Mouse (Mus musculus) T-helper 1 cell (primary cell): Measurements from ENCODE around the gene Tgfbr2.

Experiments used
- in situ Hi-C: fragments of 300-600 bp; cut with MboI, MseI; formaldehyde crosslinking; loops from one replicate; pipeline ENCODE4 v1.15.1; 2025; ENCODE audit warnings: high pct_unique_total_duplicates

Gene Tgfbr2

DNA sequence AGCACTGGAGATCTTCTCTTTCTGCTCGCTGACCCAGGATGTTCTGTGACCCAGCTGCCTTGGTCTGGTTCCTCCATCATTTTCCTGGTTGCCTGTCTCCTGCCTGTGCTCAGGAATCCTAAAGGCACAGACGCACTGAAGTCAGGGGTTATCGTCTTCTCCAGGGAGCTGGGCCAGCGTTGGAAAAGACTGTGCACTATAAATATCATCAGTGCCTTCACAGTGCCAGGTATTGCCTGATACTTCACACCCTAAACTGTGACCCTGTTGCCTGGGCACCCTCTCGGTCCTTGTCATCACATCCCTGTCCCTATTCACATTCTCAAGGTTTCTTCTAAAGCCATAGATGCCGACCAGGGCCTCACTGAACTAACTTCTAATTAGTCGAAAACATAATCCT lies 55.2 kb downstream of the Tgfbr2 start:
- in situ Hi-C loops: no loop called here

DNA sequence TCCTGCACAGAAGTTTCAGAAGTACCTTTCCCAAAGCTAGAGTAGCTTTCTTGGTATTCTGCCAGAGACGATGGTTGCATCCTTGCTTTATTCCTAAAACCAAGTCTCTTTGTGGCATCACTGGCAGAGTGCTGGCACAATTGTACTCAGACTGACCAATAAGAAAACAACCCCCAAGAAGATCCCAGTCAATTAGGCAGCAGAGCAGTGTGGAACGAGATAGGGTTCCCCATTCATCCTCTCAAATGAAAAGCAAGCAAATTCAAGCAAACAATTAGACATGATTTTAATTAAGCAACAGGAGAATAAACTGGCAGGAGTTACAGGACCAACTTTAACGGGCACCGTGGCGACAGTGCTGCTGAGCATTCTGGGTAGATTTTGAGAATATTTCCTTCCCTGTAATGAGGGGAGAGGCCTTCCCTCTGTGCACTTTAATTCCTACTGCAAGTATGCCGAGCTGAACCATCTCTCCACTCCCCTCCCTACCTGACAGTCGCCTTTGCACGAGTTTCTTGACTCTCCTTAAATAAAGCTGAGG lies 56.8 kb downstream of the Tgfbr2 start:
- in situ Hi-C loops: no loop called here

GRCm38 (mm10) chr9:116115875-116116274 lies 59.3 kb downstream of the Tgfbr2 start:
- in situ Hi-C loops: no loop called here

DNA sequence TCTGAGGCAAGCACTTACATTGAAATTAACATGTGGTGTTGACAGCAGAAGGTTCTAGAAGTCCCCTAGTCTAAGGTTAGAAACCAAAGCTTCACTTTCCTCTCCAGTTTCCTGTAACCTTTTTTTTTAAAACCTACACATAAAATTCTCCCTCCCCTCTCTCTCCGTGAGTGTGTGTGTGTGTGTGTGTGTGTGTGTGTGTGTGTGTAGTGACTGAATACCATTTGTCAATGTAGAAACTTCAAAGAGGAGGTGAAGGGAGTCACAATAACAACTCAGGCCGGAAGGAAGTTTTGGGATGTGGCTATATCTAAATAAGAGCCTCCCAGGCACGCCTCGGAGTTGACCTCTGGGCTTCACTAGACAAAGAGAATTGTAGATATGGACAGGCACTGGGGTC lies 60.8 kb downstream of the Tgfbr2 start:
- in situ Hi-C loops: no loop called here

GRCm38 (mm10) chr9:116111149-116111970 lies 63.8 kb downstream of the Tgfbr2 start:
- in situ Hi-C loops: no loop called here

DNA sequence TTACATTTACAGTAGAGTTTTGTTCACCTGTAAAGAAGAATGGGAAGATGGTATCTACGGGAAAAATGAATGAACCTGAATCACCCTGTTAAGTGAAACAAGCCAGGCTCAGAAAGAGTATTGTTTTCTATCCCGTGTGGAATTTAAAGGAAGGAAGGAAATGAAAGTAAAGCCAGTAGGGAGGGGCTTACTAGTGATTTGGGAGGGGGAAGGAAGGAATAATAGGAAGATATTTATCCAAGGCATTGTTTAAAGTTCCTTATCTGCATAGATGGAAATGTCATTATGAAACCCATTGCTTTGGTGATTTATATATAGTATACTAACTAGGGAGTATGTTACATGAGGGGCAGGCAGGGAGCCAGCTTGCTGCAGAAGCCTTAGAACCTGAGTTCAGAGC lies 66.4 kb downstream of the Tgfbr2 start:
- in situ Hi-C loops: no loop called here

DNA sequence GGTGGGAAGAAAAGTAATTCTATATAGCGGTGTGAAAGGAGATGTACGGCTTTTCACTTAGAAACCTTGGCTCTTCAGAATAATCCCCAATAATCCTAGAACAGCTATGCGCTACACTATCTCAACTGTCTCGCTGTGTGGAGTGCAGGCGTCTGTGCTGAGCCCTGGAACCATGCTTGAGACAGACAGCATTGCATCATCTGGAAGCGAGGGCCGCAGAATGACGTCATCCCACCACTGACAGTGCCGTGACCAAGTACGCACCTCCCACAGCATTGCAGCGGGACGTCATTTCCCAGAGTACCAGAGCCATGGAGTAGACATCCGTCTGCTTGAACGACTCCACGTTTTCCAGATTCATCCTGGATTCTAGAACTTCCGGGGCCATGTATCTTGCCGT lies 70.4 kb downstream of the Tgfbr2 start:
- in situ Hi-C loops: no loop called here

- in situ Hi-C loops: no loop called here
These were observed 73.3 kb downstream of the Tgfbr2 start for GRCm38 (mm10) chr9:116101842-116102241.

DNA sequence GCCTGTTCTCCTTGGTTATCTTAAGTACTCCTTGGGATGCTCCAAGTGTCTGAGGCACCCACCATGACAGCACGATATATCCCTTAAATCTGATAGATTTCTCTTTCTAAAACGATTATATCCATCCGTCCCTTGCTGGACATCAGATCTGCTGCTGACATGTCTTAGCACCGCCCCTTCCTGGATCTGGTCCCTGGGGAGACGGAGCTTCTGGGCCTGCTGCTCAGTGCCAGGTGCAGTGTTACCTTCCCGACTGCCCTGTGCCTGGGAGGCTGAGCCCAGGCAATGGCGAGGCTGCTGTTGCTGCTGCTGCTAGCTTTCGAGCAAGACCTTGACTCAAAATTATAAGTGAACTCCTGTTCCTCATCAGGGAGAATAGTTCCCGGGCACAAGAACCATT lies 75.1 kb downstream of the Tgfbr2 start:
- in situ Hi-C loops: no loop called here

DNA sequence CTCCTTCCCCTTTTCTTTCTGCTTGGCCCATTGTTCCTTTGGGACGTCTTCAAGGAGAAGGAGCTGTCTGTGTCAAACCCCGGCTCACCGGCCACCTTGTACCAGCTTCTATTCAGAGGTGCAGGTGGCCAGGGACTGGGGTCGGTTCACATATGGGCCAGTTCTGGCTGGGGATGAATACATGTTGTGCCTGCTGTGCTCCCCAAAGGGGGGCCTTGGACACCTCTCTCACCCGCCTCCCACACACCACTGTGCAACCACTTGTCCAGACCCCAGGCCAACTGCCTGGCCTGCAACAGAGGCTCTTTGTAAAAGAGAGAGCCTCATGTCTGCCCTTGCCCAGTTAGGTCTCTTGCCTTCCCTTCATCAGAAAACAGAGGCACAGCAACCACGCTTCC lies 75.6 kb downstream of the Tgfbr2 start:
- in situ Hi-C loops: no loop called here

GRCm38 (mm10) chr9:116098724-116099595 lies 76.2 kb downstream of the Tgfbr2 start:
- in situ Hi-C loops: no loop called here

DNA sequence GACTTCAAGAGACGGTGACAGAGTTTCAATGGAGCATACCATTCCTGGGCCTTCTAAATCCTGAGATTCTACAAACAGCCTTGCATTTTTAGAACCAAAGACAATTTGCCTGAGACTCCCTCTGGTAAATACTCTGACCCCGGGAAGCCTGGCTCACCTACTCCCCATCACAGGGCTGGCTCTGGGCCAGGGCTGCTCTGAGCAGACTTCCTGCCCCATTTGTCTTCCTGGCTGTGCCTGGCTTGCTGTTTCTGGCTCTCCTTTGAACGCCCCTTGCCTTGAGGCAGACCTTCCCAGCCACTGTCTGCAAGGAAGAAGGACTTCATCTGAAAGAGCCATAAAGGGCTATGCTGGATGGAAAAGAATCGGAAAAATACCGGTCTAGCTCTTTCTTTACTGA lies 83.2 kb downstream of the Tgfbr2 start:
- in situ Hi-C loops: no loop called here

DNA sequence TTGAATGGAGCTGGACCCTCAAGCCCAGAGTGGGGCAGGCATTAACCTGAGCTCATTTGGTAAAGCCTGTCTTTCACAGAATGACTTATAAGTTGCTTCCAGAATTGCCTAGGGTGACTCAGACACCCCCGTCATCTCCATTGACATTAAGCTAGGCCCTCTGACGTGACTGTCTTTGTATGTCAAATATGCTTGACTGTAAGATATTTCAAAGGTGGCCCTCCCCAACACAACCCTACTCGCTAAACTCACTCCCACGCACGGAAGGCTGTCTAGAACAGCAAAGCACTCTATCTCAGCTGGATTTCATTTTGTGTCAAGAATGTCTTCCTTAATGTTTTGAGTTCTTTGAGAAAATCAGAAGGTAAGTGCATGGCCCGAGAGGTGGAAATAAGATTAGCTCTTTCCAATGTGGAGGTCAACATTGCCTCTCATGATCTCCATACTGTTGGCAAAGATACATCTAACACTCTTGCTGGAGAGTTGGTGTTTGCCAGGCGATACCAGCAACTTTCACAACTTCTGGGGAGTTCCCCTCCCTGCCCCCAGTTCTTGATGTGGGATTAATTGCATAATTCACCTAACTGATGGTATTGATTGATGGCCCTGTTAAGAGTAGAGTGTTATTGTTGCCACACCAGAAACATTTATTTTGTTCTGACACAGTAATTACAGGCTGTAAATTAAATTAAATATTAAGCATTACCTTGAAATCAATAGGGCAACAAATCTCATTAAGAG lies 83.9 kb downstream of the Tgfbr2 start:
- in situ Hi-C loops: no loop called here

DNA sequence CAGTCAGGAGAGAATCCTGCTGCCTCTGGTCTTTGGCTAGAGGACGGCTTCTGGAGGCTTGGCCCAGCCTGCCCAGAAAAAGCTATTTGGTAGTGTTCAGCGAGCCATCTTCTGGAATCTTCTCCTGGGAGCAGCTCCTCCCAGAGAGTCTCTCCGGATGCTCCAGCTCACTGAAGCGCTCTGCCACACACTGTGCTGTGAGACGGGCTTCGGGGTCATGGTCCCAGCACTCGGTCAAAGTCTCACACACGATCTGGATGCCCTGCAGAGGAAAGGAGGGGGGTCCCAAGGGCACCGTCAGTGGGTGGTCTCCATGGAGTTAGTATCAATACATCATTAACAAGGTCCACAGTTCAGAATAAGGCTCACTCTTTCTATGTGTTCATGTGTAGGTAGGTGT lies 84.9 kb downstream of the Tgfbr2 start:
- in situ Hi-C loops: no loop called here

- in situ Hi-C loops: no loop called here
These were observed 86.2 kb downstream of the Tgfbr2 start for GRCm38 (mm10) chr9:116088912-116089311.

DNA sequence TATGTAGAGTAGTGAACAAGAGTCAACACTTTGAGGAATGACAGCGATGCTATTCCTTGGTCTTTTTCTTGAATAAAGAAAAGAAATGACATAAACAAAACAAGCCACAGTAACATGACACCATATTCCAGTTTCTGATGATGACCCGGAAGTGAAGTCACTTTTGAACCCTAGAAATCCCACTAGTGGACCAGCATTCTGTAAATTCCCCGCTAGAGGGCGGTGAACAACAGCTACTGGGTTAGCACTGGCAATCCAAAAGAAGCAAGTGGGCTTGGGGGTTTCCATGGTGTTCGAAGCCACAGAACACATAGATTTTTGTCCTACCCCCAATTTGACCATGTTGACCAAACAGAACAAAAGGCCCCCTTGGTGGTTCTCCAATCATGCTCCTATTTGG lies 87.3 kb downstream of the Tgfbr2 start:
- in situ Hi-C loops: no loop called here

DNA sequence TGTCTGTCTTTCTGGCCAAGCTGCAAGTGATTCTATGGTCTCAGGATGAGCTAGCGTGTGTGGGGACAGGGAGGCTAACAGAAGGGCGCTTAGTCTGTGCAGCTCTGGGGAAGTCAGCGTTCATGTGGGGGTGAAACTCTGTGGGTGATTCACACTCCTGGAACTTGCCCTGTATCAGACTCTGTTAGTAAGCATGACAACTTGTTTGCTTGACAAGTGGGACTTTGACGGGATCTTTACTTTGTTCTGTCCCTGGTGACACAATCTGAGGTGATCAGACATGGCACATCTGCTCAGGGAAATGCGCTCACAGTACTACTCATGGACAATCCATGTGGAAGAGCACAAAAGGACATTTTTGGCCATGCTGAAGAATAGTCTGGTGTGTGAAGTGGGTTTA lies 87.9 kb downstream of the Tgfbr2 start:
- in situ Hi-C loops: no loop called here

DNA sequence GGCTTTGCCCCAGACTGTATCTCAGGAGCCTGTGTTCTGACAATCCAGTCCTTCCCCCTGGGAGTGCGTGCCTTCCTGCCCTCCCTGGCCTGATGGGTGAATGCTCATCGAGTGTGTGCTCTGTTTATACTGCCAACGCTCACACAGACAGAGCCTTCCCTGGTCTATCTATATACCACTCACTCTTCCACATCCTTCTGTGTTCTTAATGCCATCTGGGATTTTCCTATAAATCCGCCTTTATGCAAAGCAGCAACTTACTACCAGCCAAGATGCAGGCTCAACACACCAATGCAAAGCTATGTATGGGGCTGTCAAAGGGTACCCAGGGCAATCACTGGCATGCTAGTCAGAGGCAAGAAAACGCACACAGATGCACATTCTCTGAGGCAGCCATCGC lies 89.2 kb downstream of the Tgfbr2 start:
- in situ Hi-C loops: no loop called here

DNA sequence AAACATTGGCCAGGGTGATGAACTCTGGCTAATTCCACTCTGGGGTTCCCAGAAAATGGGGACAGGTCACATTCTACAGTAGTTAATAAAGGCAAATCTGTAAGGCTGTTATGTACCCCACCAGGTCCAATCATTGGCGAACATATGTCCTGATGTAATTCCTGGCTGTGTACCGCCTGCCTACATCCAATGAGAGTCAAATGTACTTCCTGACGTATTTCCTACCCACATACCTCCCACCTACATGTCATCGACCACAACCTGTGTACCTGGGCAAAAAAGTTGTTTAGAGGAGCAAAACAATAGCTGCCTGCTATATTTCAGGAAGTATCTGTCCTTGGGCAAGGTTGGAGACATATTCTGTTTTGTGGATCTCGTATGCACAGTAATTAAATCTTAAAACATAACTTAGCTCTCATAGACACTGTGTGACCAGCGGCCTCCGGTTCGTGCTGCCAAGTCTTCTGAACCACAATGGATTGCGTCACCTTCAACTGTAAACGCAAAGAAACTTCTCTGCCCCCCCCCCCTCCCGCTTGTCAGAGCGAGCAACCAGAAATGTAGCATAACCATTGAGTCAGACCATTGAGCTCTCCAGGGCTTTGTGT lies 90.7 kb downstream of the Tgfbr2 start:
- in situ Hi-C loops: no loop called here

GRCm38 (mm10) chr9:116083726-116084323 lies 91.3 kb downstream of the Tgfbr2 start:
- in situ Hi-C loops: no loop called here

GRCm38 (mm10) chr9:116083300-116083699 lies 91.9 kb downstream of the Tgfbr2 start:
- in situ Hi-C loops: no loop called here
